Mouse (Mus musculus) liver, embryonic 13.5 days (tissue): ENCODE results near the gene Agpat3. TPM values are rescaled to one million over a fixed set of nuclear protein-coding genes. Genes with fewer than 3 reads are reported as not detected.
A peak's percentile ranks its signal among the peaks of the same experiment; 100 is the strongest.

ENCODE experiments used
- ATAC-seq: fragments of 200-750 bp; cut with Nextera tagmentation; 2 replicates; pipeline ENCODE4 v1.8.0; 2017; ENCODE audit warnings: low read depth, mild to moderate bottlenecking, moderate number of reproducible peaks, moderate library complexity
- DNase-seq: peaks from one replicate; pipeline ENCODE4 v3.0.0; 2022
- H3K27ac ChIP-seq: fragments of 300-500 bp; sonication (generic); 2 replicates; pipeline ENCODE4 v1.5.1; 2015; ENCODE audit warnings: moderate library complexity, mild to moderate bottlenecking, inconsistent platforms
- H3K27me3 ChIP-seq: fragments of 300-500 bp; sonication (generic); 2 replicates; pipeline ENCODE4 v1.6.1; 2015; ENCODE audit warnings: mild to moderate bottlenecking, inconsistent platforms
- H3K36me3 ChIP-seq: fragments of 300-500 bp; sonication (generic); 2 replicates; pipeline ENCODE4 v1.6.1; 2015; ENCODE audit warnings: mild to moderate bottlenecking, inconsistent platforms
- H3K4me1 ChIP-seq: fragments of 300-500 bp; sonication (generic); replicated peaks from 2 replicates; pipeline ENCODE4 v1.6.1; 2015; ENCODE audit warnings: inconsistent platforms
- H3K4me2 ChIP-seq: fragments of 300-500 bp; sonication (generic); 2 replicates; pipeline ENCODE4 v1.6.1; 2015; ENCODE audit warnings: inconsistent platforms, mild to moderate bottlenecking, moderate library complexity
- H3K4me3 ChIP-seq: fragments of 300-500 bp; sonication (generic); replicated peaks from 2 replicates; pipeline ENCODE4 v1.5.1; 2015; ENCODE audit warnings: mild to moderate bottlenecking, inconsistent platforms
- H3K9ac ChIP-seq: fragments of 300-500 bp; sonication (generic); 2 replicates; pipeline ENCODE4 v1.6.1; 2015; ENCODE audit warnings: mild to moderate bottlenecking, inconsistent platforms
- H3K9me3 ChIP-seq: fragments of 300-500 bp; sonication (generic); replicated peaks from 2 replicates; pipeline ENCODE4 v1.6.1; 2016; ENCODE audit warnings: inconsistent platforms
- WGBS: fragments of 180-500 bp; shearing (Covaris S2); methylation state at CpG from one replicate; pipeline ENCODE4 v1.1.7; 2015; ENCODE audit not compliant: insufficient replicate concordance; 5-methylcytosine and 5-hydroxymethylcytosine counted together
- polyA plus RNA-seq: library from polyadenylated mRNA; unstranded; fragments of >200 nt; fragmentation: Nextera tagmentation; extraction: Ambion mirVana; gene quantifications from 2 replicates; pipeline ENCODE4 v1.2.1, GENCODE M21; 2015

Gene Agpat3
- polyA plus RNA-seq, 1 experiment from 2014 or later: 19.5 TPM

- WGBS: 62% methylated on average over 3 of the region's 3 CpGs
These were observed 44.9 kb downstream of the Agpat3 start for GRCm38 (mm10) chr10:78307391-78307790.

GRCm38 (mm10) chr10:78306027-78306426, 46.3 kb downstream of the Agpat3 start:
- H3K4me3 ChIP-seq: no peak overlapping the region
- H3K27ac ChIP-seq: no peak overlapping the region
- peaks cover 5% of the 10 kb centered on the region; the same call in 1 of the 2 replicates for H3K4me1 ChIP-seq
- no peak for ATAC-seq
- DNase-seq: no peak
- no peaks in the 10 kb centered on the region for H3K9me3 ChIP-seq
- WGBS: 49% methylated on average over 4 of the region's 4 CpGs
- H3K4me2 ChIP-seq: no peak overlapping the region
- no peak overlapping the region for H3K9ac ChIP-seq
- H3K27me3 ChIP-seq: 0 out of 2 replicates have a peak, but pooled peaks cover 5% of the 10 kb centered on the region
- no peaks in the 10 kb centered on the region for H3K36me3 ChIP-seq

More at GRCm38 (mm10) chr10:78307391-78307790, 44.9 kb downstream of the Agpat3 start:
- H3K4me3 ChIP-seq: no peak overlapping the region
- ATAC-seq: no peak
- no peak for DNase-seq
- H3K9me3 ChIP-seq: no peaks in the 10 kb centered on the region
- no peaks in the 10 kb centered on the region for H3K36me3 ChIP-seq
- no peak overlapping the region for H3K9ac ChIP-seq
- H3K4me1 ChIP-seq: peaks cover 14% of the 10 kb centered on the region; the same call in 1 of the 2 replicates
- H3K27me3 ChIP-seq: 0 out of 2 replicates have a peak, but pooled peaks cover 5% of the 10 kb centered on the region
- no peak overlapping the region for H3K4me2 ChIP-seq
- H3K27ac ChIP-seq: no peak overlapping the region

DNA sequence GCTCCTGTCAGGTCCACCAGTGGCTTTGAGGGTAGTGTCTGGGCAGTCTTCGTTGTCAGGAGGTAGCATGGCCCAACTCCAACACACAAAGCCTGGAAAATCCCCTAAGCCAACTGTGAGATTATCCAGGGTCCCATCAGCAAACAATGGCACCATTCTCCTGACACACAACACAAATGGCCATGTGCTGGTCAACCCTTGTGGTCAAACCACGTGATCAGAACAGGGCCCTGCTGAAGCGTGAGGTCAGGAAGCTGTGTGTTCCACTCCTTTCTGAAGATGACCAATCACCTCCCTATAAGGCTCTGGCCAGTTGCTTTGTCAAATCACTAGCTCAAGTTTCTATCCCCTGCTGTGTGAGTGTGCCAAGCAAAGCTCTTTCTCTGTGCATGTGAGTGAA, 47.3 kb downstream of the Agpat3 start:
- DNase-seq: no peak
- no peak for ATAC-seq
- peaks cover 5% of the 10 kb centered on the region; the same call in 1 of the 2 replicates for H3K4me1 ChIP-seq
- no peak overlapping the region for H3K9ac ChIP-seq
- H3K27ac ChIP-seq: no peak overlapping the region
- H3K9me3 ChIP-seq: no peaks in the 10 kb centered on the region
- 35% methylated on average over 3 of the region's 3 CpGs for WGBS
- no peak overlapping the region for H3K4me3 ChIP-seq
- H3K36me3 ChIP-seq: no peaks in the 10 kb centered on the region
- no peak overlapping the region for H3K4me2 ChIP-seq
- H3K27me3 ChIP-seq: 0 out of 2 replicates have a peak, but pooled peaks cover 5% of the 10 kb centered on the region

DNA sequence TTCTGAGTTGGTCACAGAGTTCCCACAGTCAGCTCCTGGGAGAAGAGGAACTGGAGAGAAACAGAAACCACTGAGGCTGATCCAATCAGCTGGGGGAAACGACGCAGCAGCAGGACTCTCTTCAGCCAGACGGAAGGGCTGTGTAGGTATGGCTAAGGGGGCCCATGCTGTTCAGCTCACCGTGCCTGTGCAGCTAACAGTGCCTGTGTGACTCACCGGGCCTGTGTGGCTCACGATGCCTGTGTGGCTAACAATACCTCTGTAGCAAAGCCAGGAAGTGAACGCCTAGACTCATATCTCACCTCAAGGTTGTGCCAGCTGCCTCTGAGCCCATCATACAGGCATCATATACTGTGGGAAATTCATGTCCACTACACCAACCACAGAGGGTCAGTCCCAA, 48.6 kb downstream of the Agpat3 start:
- 13% methylated on average over 7 of the region's 7 CpGs for WGBS
- DNase-seq: no peak
- H3K4me1 ChIP-seq: peaks cover 2% of the 10 kb centered on the region
- ATAC-seq: no peak
- H3K36me3 ChIP-seq: no peaks in the 10 kb centered on the region
- H3K27me3 ChIP-seq: 0 out of 2 replicates have a peak, but pooled peaks cover 5% of the 10 kb centered on the region
- no peaks in the 10 kb centered on the region for H3K9me3 ChIP-seq
- H3K4me3 ChIP-seq: no peak overlapping the region
- no peak overlapping the region for H3K27ac ChIP-seq
- H3K4me2 ChIP-seq: no peak overlapping the region
- no peak overlapping the region for H3K9ac ChIP-seq

- H3K4me1 ChIP-seq: peaks cover 13% of the 10 kb centered on the region
- WGBS: 76% methylated on average over 4 of the region's 4 CpGs
- no peaks in the 10 kb centered on the region for H3K27me3 ChIP-seq
- H3K36me3 ChIP-seq: no peaks in the 10 kb centered on the region
- ATAC-seq (no peak), DNase-seq (no peak)
- no peak overlapping the region for H3K4me3 ChIP-seq
- H3K27ac ChIP-seq: no peak overlapping the region
- H3K4me2 ChIP-seq: no peak overlapping the region
- H3K9me3 ChIP-seq: no peaks in the 10 kb centered on the region
- no peak overlapping the region for H3K9ac ChIP-seq
These were observed 52.2 kb downstream of the Agpat3 start for GRCm38 (mm10) chr10:78300061-78300460.

DNA sequence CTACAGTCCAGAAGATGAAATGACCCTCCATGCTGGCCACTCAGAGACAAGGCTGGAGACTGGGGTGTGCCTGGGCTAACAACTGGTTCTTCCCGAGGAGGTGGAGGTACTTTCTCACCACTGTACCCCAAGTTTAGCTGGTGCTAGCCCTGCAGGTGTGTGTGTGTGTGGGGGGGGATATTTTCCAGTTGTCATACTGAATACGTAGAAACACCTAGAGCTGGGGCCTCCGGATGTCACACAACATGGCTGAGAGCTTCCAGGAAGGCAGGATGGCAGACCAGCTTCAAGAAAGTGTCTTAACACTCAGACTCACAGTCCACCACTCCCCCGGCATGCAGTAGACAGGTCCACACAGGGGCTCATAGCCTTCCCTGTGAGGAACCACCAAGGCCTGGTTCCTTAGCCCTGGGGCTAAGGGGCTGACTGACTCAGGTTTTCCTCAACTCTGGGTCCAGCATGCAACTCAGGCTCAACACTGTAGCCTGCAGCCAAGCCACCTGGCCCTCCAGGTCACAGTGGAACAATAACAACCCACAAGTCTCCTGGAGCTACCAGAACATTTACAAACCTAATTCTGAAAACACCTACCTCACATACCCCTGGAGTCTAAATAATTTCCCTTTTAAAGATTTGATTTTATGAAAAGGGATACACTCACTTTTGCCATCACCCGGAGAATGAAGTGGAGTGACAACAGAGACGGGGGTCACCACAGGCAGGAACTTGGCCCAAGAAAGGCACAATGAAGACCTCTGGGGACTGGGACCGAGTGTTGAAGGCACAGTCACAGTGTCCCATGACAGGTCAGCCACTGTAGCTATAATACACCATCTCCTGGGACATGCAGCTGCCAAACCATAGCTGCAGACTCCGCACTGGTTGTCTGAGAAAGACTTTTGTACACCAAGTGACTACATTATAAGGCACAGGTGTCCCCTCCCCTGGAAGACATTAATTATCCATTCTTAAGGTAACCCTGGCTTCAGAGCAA, 53.3 kb downstream of the Agpat3 start:
- Histone ChIP-seq H3K9ac (no peak overlapping the region), H3K27ac (peak overlapping the region; percentile 43; the same call in 1 of the 2 replicates)

GRCm38 (mm10) chr10:78297576-78298484, 54.5 kb downstream of the Agpat3 start:
- DNase-seq (peak; percentile 14), ATAC-seq (peak; percentile 79)
- H3K4me2 ChIP-seq: peak overlapping the region; percentile 35
- H3K27me3 ChIP-seq: no peaks in the 10 kb centered on the region
- H3K9ac ChIP-seq: peak overlapping the region; percentile 22; the same call in 1 of the 2 replicates
- H3K9me3 ChIP-seq: no peaks in the 10 kb centered on the region
- WGBS: 10% methylated on average over 15 of the region's 15 CpGs
- H3K36me3 ChIP-seq: no peaks in the 10 kb centered on the region
- no peak overlapping the region for H3K4me3 ChIP-seq
- peaks cover 27% of the 10 kb centered on the region for H3K4me1 ChIP-seq
- peak overlapping the region; percentile 63 for H3K27ac ChIP-seq

More for the DNA sequence above, 53.3 kb downstream of the Agpat3 start:
- whole genome bisulfite sequencing: 66% methylated on average over 8 of the region's 8 CpGs
- H3K4me2 ChIP-seq: no peak overlapping the region
- H3K4me3 ChIP-seq: no peak overlapping the region
- no peaks in the 10 kb centered on the region for H3K36me3 ChIP-seq
- no peaks in the 10 kb centered on the region for H3K27me3 ChIP-seq
- no peaks in the 10 kb centered on the region for H3K9me3 ChIP-seq
- peak; percentile 4; the same call in 1 of the 2 replicates for ATAC-seq
- peaks cover 16% of the 10 kb centered on the region for H3K4me1 ChIP-seq
- no peak for DNase-seq

GRCm38 (mm10) chr10:78296980-78297379, 55.3 kb downstream of the Agpat3 start:
- Histone ChIP-seq H3K36me3 (no peaks in the 10 kb centered on the region), H3K4me3 (no peak overlapping the region), H3K9ac (no peak overlapping the region), H3K27me3 (no peaks in the 10 kb centered on the region), H3K4me2 (no peak overlapping the region), H3K9me3 (no peaks in the 10 kb centered on the region), H3K27ac (no peak overlapping the region), H3K4me1 (peaks cover 36% of the 10 kb centered on the region)
- 51% methylated on average over 4 of the region's 4 CpGs for WGBS
- ATAC-seq (no peak), DNase-seq (no peak)

DNA sequence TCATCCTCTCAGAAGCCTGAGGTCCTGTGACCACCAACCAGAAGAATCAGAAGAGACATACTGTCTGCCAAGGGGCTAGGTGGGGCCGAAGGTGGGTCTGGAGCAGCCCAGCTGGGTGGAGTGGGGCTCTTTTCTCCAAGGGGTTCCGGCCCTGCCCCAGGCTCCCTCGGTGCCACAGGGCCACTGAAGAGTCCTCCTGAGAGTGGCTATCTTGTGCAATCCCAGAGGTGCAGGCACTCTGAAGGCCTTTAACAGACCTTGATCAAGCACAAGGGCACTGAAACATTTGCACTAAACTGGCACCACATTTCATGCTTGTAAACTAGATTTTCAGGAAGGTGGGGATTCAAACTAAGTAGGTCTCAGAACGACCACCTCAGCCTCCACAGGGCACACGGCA, 55.9 kb downstream of the Agpat3 start:
- Histone ChIP-seq H3K9ac (no peak overlapping the region), H3K4me1 (peaks cover 38% of the 10 kb centered on the region), H3K36me3 (no peaks in the 10 kb centered on the region), H3K27me3 (no peaks in the 10 kb centered on the region), H3K4me2 (no peak overlapping the region), H3K9me3 (no peaks in the 10 kb centered on the region), H3K4me3 (no peak overlapping the region), H3K27ac (no peak overlapping the region)
- DNase-seq (no peak), ATAC-seq (no peak)
- WGBS: 65% methylated on average over 5 of the region's 5 CpGs

DNA sequence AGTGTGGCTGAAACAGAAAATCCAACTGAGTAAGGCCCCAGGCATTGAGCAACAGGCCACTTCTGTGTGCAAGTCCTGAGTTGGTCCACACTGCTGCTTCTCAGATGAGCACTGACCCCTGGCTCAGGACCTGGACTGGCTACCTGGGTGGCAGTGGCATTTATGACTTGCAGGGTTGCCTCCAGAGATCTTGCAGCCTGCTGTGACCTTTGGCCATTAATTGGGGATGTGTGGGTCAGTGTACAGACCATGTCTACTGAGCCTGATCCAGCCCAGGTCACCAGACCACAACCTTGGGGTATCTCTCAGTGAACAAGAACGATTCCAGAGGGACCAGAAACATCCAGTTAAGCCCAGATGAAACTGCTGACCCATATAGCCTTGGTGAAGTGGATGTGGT, 58.7 kb downstream of the Agpat3 start:
- Histone ChIP-seq H3K36me3 (no peaks in the 10 kb centered on the region), H3K27me3 (no peaks in the 10 kb centered on the region), H3K9ac (no peak overlapping the region), H3K27ac (no peak overlapping the region), H3K9me3 (no peaks in the 10 kb centered on the region), H3K4me2 (no peak overlapping the region), H3K4me3 (no peak overlapping the region), H3K4me1 (peaks cover 36% of the 10 kb centered on the region)
- ATAC-seq (no peak), DNase-seq (no peak)
- 61% methylated on average over 1 of the region's 1 CpGs for WGBS

- no peak for ATAC-seq
- Histone ChIP-seq H3K4me3 (no peak overlapping the region), H3K36me3 (peaks cover 3% of the 10 kb centered on the region; the same call in 1 of the 2 replicates), H3K9ac (no peak overlapping the region), H3K4me1 (peaks cover 27% of the 10 kb centered on the region), H3K4me2 (no peak overlapping the region), H3K27ac (no peak overlapping the region), H3K27me3 (no peaks in the 10 kb centered on the region), H3K9me3 (no peaks in the 10 kb centered on the region)
- no peak for DNase-seq
- 78% methylated on average over 5 of the region's 5 CpGs for WGBS
These were observed 59.9 kb downstream of the Agpat3 start for GRCm38 (mm10) chr10:78292381-78292780.
